Mouse (Mus musculus) stomach, postnatal 0 days (tissue): ENCODE data around the gene Mxd1.

Experiments used
- CTCF ChIP-seq: IDR thresholded peaks from 2 replicates; pipeline ENCODE4 v1.5.1; 2016; ENCODE audit warnings: antibody characterized with exemption, low read depth, mild to moderate bottlenecking, moderate library complexity
- EP300 ChIP-seq: optimal IDR thresholded peaks from 2 replicates; pipeline ENCODE3; 2016; ENCODE audit warnings: antibody characterized with exemption

DNA sequence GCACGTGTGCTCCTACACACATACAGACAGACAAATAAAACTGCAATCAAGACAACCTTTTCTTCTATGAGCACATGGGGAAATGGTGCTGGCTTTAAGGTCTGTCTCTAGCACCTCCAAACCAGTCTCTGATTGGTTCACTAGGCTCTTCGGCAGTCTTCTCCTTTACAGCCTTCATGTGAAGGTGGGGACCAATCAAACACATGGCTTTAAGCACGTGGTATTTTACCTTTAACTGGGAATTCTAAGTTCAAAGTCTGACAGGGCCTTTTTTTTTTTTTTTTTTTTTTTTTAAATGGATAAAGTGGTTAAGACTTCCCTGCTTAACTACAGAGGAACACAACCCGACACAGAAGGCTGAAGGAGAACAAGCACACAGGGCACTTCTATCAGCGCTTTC lies 3.9 kb downstream of the Mxd1 start:
- TF ChIP-seq CTCF = no peak
- no peak for TF ChIP-seq EP300
